Mouse (Mus musculus) kidney, adult 10 weeks (tissue): ENCODE measurements around the gene Tcaim. TPM values are rescaled to one million over a fixed set of nuclear protein-coding genes. Genes with fewer than 3 reads are reported as not detected.

Experiments
- polyA plus RNA-seq: library from polyadenylated mRNA; stranded (reverse); fragments of 350-450 nt; fragmentation: Illumina TruSeq; extraction: RNeasy Lipid Tissue Mini Kit (QIAGEN cat#74804); gene quantifications from one replicate; pipeline ENCODE4 v1.2.3, GENCODE M21; 2014; ENCODE audit warnings: low read depth, low replicate concordance

The Tcaim gene
- 58.7 TPM for polyA plus RNA-seq

GRCm38 (mm10) chr9:122805053-122805844 lies at the start of gene Tcaim:
Gene Tcaim, plus strand, starts transcription at chr9:122805539.

DNA sequence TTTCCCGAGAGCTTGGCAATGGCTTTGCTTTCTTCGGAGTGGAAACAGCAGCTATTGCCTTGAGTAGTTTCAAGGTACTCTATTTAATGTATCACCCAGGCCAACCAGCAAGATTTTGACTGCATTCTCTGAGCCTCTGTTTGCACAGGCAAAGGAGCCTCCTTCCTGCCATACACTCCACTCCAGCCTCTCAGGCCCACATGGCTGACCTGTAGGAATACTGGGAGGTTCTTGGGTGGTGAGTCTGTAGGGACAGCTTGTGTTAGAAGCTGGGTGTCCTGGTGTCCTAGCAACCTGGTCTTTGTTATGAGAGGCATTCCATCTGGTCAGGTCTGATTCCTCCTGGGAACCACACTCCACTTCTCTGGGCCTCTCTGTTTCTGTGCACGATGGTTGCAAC lies 38.4 kb downstream of the Tcaim start, which contains the start of gene Gm35549:
TSS of gene Gm35549 (minus strand) at position 276 of the 400 bp plus-strand sequence.

DNA sequence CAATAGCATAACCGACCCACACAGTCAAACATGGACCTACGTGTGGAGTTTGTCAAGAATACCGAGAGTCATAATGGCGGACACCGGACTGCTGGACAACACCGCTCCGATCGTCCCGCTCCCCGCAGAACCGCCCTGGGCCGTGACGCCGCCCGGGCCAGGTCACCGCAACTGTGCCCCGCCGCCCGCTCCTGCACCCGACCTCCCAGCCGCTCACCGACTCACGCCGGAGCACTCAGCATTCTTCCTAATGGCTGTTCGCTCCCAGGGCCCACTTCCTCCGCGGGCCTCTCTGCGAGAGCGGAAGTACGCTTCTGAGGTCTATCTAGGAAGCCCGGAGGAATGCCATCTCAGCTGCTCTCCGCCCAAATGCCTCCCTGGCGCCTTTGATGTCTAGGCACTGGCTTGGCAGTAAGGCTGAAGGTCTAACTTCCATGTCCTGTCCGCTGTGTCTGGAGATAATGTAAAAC lies 60.4 kb downstream of the Tcaim start, which contains the start of gene Zfp445:
TSS of gene Zfp445 (minus strand) at position 310 of the 470 bp plus-strand sequence.

DNA sequence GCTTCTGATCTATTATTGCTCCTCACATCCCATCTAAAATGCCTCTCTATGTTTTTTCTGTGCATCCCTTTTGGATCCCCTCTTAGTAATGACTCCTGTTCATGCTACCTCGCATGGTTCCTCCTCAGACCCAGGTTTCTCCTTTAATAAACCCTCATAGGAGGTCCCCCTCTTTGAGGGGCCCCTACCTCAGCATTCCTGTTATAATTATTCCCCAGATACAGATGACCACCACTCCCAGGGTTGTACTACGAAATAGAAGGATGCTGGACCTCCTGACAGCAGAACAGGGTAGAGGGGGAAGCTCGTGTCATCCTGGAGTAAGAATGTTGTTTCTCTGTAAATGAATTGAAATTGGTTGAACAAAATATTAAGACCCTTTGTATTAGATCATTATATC lies 80.0 kb downstream of the Tcaim start, which contains the start of gene Zkscan7:
TSS of gene Zkscan7 (plus strand) at position 301 of the 400 bp plus-strand sequence.

Other genes starting within 250 kb of the Tcaim start
- gene Topaz1, start 58.2 kb upstream of the Tcaim start, polyA plus RNA-seq, result 0.08 TPM
- gene Gm35549, start 38.5 kb downstream of the Tcaim start, polyA plus RNA-seq, result not detected
- 88.0 TPM for gene Zfp445, start 60.5 kb downstream of the Tcaim start, polyA plus RNA-seq
- gene Zkscan7, start 80.1 kb downstream of the Tcaim start, polyA plus RNA-seq, result 25.3 TPM
- gene Zfp105, start 117.5 kb downstream of the Tcaim start, polyA plus RNA-seq, result 6.5 TPM
- gene 1110059G10Rik, start 145.5 kb downstream of the Tcaim start, polyA plus RNA-seq, result 68.7 TPM
- 0.32 TPM for gene Kif15, start 145.5 kb downstream of the Tcaim start, polyA plus RNA-seq
- 12.4 TPM for gene Tmem42, start 215.8 kb downstream of the Tcaim start, polyA plus RNA-seq
- gene Tgm4, start 229.2 kb downstream of the Tcaim start, polyA plus RNA-seq, result not detected